Mouse (Mus musculus) stomach, embryonic 15.5 days (tissue): ENCODE results near the gene Hadh. TPM values are rescaled to one million over a fixed set of nuclear protein-coding genes. Genes with fewer than 3 reads are reported as not detected.
A peak's percentile ranks its signal among the peaks of the same experiment; 100 is the strongest.

Experiments used
- ATAC-seq: fragments of 200-750 bp; cut with Nextera tagmentation; 2 replicates; pipeline ENCODE4 v1.8.0; 2017; ENCODE audit warnings: low read depth, moderate number of reproducible peaks, moderate TSS enrichment; ENCODE audit not compliant: insufficient read depth, low FRiP score
- H3K27ac ChIP-seq: fragments of 300-500 bp; sonication (generic); 2 replicates; pipeline ENCODE4 v1.5.1; 2015; ENCODE audit warnings: mild to moderate bottlenecking, inconsistent platforms
- H3K27me3 ChIP-seq: fragments of 300-500 bp; sonication (generic); replicated peaks from 2 replicates; pipeline ENCODE4 v1.6.1; 2015; ENCODE audit warnings: inconsistent platforms
- H3K36me3 ChIP-seq: fragments of 300-500 bp; sonication (generic); 2 replicates; pipeline ENCODE4 v1.6.1; 2015; ENCODE audit warnings: inconsistent platforms
- H3K4me1 ChIP-seq: fragments of 300-500 bp; sonication (generic); 2 replicates; pipeline ENCODE4 v1.6.1; 2015; ENCODE audit warnings: inconsistent platforms
- H3K4me2 ChIP-seq: fragments of 300-500 bp; sonication (generic); 2 replicates; pipeline ENCODE4 v1.6.1; 2015; ENCODE audit warnings: mild to moderate bottlenecking, inconsistent platforms
- H3K4me3 ChIP-seq: fragments of 300-500 bp; sonication (generic); replicated peaks from 2 replicates; pipeline ENCODE4 v1.5.1; 2015; ENCODE audit warnings: inconsistent platforms
- H3K9ac ChIP-seq: fragments of 300-500 bp; sonication (generic); 2 replicates; pipeline ENCODE4 v1.6.1; 2015; ENCODE audit warnings: inconsistent platforms
- H3K9me3 ChIP-seq: fragments of 300-500 bp; sonication (generic); 2 replicates; pipeline ENCODE4 v1.6.1; 2016; ENCODE audit warnings: inconsistent platforms
- WGBS: fragments of 180-500 bp; shearing (Covaris S2); methylation state at CpG from one replicate; pipeline ENCODE4 v1.1.7; 2015; 5-methylcytosine and 5-hydroxymethylcytosine counted together
- polyA plus RNA-seq: library from polyadenylated mRNA; unstranded; fragments of >200 nt; fragmentation: Nextera tagmentation; extraction: Ambion mirVana; gene quantifications from 2 replicates; pipeline ENCODE4 v1.2.1, GENCODE M21; 2015

Hadh gene
- polyA plus RNA-seq = 141 and 142 TPM in 2 replicates

DNA sequence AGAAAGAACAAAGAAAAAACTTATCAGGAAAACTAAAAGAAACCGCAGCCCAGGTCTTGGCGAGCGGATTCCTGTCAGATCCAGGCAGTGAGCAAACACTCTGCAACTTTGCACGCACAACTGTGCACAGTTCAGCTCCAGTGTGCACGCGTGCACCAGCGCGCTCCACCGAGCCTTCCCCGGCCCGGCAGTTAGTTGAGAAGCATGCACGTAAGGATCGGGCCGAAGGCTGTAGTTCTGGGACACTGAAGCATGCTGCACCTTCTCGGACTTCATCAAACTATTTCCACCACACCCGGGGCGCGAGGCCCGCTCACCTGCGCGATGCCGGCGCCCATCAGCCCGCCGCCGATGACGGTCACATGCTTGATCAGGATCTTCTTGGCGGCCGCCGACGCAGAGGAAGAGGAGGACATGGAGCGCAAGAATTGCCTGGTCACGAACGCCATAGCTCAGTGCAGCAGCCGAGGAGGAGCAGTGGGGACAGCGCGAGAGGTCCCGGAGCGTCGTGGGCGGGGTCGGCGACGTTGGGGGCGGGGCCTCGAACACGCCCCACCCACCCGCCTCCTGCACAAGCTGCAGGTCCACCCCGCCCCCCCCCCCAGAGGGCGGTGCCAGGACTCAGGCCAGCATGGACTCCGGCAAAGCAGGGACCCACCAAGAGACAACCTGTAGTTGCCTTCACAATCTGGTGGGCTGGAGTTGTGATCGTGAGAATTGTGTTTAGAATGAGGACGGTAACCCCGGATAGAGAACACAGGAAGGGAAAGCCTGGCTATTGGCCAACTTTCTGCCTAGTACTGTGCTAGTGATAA, at the start of gene Hadh:
Gene Hadh (minus strand): TSS at position 543 of the 815 bp plus-strand sequence.
- H3K9ac ChIP-seq = peak within 1 kb of the TSS; percentile 73
- peak within 1 kb of the TSS; percentile 86 for H3K27ac ChIP-seq
- H3K4me2 ChIP-seq = peak within 1 kb of the TSS; percentile 69
- H3K9me3 ChIP-seq = no peaks in the 10 kb centered on the region
- no peaks in the 10 kb centered on the region for H3K27me3 ChIP-seq
- under 1% methylated on average over 53 of the region's 54 CpGs for WGBS
- ATAC-seq = peak; percentile 89
- H3K4me3 ChIP-seq = peak within 1 kb of the TSS; percentile 80
- peaks cover 7% of the 10 kb centered on the region; the same call in 1 of the 2 replicates for H3K4me1 ChIP-seq
- H3K36me3 ChIP-seq = peaks cover 6% of the 10 kb centered on the region; the same call in 1 of the 2 replicates

DNA sequence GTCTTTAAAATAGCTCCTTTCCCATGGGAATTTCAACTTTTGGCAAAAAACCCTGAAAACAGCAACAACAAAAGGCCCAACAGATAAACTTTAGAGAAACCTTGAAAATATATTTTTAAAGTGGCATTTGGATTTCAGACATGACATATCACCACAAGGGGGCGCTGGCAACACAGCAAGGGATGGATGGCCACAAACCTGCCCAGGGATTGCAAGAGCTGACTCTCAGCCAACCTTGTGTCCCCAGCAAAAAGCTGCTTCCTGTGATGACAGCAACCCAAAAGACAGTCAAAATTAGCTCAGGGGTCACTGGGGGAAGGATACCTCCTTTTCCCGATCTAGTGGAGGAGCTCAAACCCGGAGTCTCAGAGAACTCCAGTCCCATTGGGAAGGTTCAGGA, 48.3 kb upstream of the Hadh start:
- H3K4me3 ChIP-seq = no peak overlapping the region
- WGBS = 3% methylated on average over 3 of the region's 3 CpGs
- 0 out of 2 replicates have a peak overlapping the region, but pooled peaks have one; percentile 8 for H3K4me2 ChIP-seq
- no peak overlapping the region for H3K27ac ChIP-seq
- no peak for ATAC-seq
- no peaks in the 10 kb centered on the region for H3K4me1 ChIP-seq
- no peaks in the 10 kb centered on the region for H3K9me3 ChIP-seq
- no peaks in the 10 kb centered on the region for H3K27me3 ChIP-seq
- H3K9ac ChIP-seq = no peak overlapping the region
- H3K36me3 ChIP-seq = no peaks in the 10 kb centered on the region

DNA sequence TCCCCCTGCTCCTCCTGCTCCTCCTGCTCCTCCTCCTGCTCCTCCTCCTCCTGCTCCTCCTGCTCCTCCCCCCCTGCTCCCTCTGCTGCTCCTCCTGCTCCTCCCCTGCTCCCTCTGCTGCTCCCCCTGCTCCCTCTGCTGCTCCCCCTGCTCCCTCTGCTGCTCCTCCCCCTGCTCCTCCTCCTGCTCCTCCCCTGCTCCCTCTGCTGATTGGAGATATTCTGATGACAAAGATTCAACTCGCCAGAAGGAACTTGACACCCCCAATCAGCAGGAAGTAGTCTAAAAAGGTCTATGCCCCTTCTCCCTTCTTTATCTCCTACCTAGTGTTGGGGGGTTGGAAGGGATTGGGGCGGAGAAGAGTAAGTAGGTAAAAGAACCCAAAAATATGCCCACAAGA, 46.3 kb upstream of the Hadh start:
- H3K36me3 ChIP-seq = no peaks in the 10 kb centered on the region
- H3K4me3 ChIP-seq = no peak overlapping the region
- H3K27me3 ChIP-seq = no peaks in the 10 kb centered on the region
- H3K4me1 ChIP-seq = no peaks in the 10 kb centered on the region
- no peak overlapping the region for H3K4me2 ChIP-seq
- WGBS = 59% methylated on average over 2 of the region's 2 CpGs
- H3K9ac ChIP-seq = no peak overlapping the region
- H3K9me3 ChIP-seq = no peaks in the 10 kb centered on the region
- no peak overlapping the region for H3K27ac ChIP-seq
- ATAC-seq = no peak

DNA sequence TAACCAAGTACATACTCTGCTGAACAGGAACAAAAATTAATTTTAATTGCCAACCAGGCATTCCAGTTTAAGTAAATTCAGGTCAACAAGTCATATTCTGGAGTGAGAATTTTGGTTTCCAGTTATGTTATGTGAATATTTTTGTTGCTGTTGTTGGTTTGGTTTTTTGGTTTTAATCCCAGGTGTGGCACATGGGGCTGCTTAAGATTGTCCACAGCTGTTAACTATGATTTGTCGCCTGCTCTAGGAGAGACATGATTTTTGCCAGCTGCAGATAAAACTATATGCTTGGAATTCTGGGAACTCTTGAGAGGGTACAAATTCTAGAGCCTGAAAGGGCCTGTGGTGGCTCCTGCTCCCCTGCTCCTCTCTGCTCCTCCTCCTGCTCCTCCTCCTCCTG, 45.2 kb upstream of the Hadh start:
- no peaks in the 10 kb centered on the region for H3K4me1 ChIP-seq
- no peak overlapping the region for H3K9ac ChIP-seq
- no peak overlapping the region for H3K4me2 ChIP-seq
- H3K9me3 ChIP-seq = no peaks in the 10 kb centered on the region
- no peaks in the 10 kb centered on the region for H3K36me3 ChIP-seq
- WGBS = 74% methylated on average over 1 of the region's 1 CpGs
- H3K27ac ChIP-seq = no peak overlapping the region
- no peaks in the 10 kb centered on the region for H3K27me3 ChIP-seq
- ATAC-seq = no peak
- H3K4me3 ChIP-seq = no peak overlapping the region

DNA sequence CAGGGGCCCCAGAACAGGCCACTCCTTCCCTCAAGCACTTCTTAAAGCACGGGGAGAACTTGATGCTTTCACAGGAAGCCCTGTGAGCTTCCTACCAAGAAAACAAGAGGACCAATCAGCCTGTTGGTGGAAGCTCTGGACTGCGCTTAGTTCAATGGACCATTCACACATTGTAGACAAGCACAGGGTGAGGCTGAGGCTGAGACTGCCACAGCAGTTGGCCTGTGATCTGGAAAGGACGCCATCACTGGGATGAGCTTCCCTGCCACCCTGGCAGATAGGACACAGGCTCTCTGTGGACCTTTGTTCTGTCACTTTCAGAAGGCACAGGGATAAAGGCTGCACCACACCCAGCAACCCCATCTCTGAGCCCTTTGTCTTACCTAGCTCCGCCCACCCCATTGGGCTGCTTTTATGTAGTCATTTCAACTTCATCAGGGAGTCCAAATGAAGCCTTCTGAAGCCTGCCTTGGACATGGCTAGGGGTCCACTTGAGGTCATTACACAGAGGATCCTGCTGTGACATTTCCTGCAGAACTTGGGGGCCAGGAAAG, 44.1 kb upstream of the Hadh start:
- 61% methylated on average over 4 of the region's 4 CpGs for WGBS
- Histone ChIP-seq H3K36me3 (no peaks in the 10 kb centered on the region), H3K4me1 (no peaks in the 10 kb centered on the region), H3K4me2 (no peak overlapping the region), H3K27ac (no peak overlapping the region), H3K27me3 (no peaks in the 10 kb centered on the region), H3K9ac (no peak overlapping the region), H3K9me3 (no peaks in the 10 kb centered on the region), H3K4me3 (no peak overlapping the region)
- ATAC-seq = no peak

DNA sequence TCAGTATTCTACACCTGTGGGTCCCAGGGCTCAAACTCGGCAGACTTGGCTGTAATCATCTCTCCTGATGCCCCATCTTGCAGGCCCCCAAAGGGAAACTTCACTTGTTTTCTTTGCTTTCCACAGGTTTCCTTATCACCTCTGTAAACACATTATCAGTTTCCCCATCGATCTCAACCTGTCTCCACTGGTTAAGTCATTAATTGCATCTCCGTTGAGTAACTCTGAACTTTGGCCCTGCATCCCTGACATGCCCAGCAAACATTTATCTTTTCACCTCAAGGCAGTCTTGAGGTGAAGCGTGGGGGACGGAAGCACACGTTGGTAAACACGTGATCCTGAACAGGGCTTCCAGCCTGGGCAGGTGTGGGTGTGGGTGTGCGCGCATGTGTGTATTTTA, 40.4 kb upstream of the Hadh start:
- no peak overlapping the region for H3K9ac ChIP-seq
- H3K27me3 ChIP-seq = no peaks in the 10 kb centered on the region
- H3K4me2 ChIP-seq = no peak overlapping the region
- no peak overlapping the region for H3K27ac ChIP-seq
- no peaks in the 10 kb centered on the region for H3K36me3 ChIP-seq
- no peaks in the 10 kb centered on the region for H3K4me1 ChIP-seq
- no peaks in the 10 kb centered on the region for H3K9me3 ChIP-seq
- WGBS = 33% methylated on average over 9 of the region's 9 CpGs
- ATAC-seq = no peak
- no peak overlapping the region for H3K4me3 ChIP-seq

DNA sequence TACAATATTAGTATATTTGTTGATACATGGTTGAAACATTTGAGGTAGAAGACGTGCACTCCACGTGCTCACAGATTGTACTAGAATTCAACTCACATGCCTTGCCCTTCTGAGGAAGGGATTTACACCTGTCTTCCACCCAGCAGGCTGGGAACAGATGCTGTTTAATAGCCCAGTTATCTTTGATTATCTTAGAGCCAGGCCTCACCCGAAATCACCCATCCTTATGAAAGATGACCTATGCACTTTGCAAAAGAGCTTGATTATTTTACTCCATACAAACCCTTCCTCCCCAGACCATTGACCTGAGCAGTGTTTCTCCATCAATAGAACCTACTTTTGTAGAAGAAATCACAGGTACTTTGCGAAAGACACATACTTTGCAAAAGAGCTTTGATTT, 38.7 kb upstream of the Hadh start:
- H3K36me3 ChIP-seq = no peaks in the 10 kb centered on the region
- no peak overlapping the region for H3K27ac ChIP-seq
- WGBS = 76% methylated on average over 4 of the region's 4 CpGs
- no peaks in the 10 kb centered on the region for H3K27me3 ChIP-seq
- H3K4me1 ChIP-seq = no peaks in the 10 kb centered on the region
- H3K4me2 ChIP-seq = no peak overlapping the region
- H3K9me3 ChIP-seq = no peaks in the 10 kb centered on the region
- H3K4me3 ChIP-seq = no peak overlapping the region
- no peak overlapping the region for H3K9ac ChIP-seq
- ATAC-seq = no peak

DNA sequence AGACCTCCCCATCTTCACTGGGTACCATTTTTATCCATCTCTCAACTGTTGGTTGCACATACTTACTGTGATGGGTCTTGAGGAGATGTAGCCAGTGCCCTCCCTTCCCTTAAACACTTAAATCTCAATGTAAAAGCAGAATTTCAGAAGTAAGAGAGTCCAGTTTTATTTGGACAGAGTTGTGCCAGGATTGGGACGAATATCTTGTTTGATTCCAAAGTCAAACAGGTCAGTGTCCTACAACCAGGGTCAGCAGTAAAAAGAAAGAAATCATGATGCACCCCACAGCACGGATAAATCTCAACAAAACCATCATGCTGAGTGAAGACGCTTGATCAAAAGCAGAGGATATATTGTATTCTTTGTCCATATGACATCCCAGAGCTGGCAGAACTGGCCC, 35.9 kb upstream of the Hadh start:
- Histone ChIP-seq H3K9ac (no peak overlapping the region), H3K4me3 (no peak overlapping the region), H3K27ac (no peak overlapping the region), H3K9me3 (no peaks in the 10 kb centered on the region), H3K4me2 (no peak overlapping the region), H3K36me3 (no peaks in the 10 kb centered on the region), H3K4me1 (no peaks in the 10 kb centered on the region), H3K27me3 (no peaks in the 10 kb centered on the region)
- no peak for ATAC-seq
- WGBS = 91% methylated on average over 3 of the region's 3 CpGs

DNA sequence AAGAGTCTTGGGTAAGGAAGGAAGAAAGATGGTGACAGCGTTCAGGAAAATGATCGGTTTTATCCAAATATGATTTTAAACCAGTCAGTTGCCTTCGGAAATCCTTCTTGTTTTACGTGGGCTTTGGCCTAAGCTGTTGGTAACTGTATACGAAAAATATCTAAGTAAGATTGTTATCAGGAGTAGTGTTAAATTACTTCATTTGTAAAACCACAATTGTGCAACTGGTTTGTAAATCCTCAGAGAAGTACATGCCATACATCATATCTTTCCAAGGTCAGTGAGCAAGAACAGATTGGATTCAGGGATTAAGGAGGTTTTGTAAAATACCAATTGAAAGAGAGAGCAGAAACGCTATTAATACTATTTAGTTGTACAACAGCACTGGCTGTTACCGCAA, 34.4 kb upstream of the Hadh start:
- no peak overlapping the region for H3K9ac ChIP-seq
- H3K4me2 ChIP-seq = no peak overlapping the region
- H3K36me3 ChIP-seq = no peaks in the 10 kb centered on the region
- no peak overlapping the region for H3K27ac ChIP-seq
- H3K4me1 ChIP-seq = 0 out of 2 replicates have a peak, but pooled peaks cover 5% of the 10 kb centered on the region
- no peaks in the 10 kb centered on the region for H3K9me3 ChIP-seq
- no peaks in the 10 kb centered on the region for H3K27me3 ChIP-seq
- no peak for ATAC-seq
- WGBS = 88% methylated on average over 7 of the region's 7 CpGs
- no peak overlapping the region for H3K4me3 ChIP-seq

DNA sequence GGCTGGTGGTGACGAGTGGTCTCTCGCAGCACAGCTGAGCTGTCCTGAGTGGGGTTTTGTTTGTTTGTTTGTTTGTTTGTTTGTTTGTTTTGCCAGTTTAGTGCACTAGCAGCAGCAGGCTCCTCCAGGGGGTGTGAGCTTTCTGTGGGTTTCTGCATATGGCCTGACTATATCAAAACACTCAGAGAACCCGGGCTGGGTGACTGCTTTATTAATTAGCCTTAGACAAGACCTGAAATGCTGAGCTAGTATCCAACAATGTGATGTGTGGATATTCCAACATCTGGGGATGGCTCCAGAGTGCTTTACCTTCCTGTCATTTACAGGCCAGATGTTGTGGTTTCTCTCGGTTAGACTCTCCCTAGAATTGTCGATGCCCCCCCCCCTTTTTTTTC, 31.4 kb upstream of the Hadh start:
- no peaks in the 10 kb centered on the region for H3K9me3 ChIP-seq
- peak overlapping the region; percentile 100 for H3K4me2 ChIP-seq
- 16% methylated on average over 5 of the region's 5 CpGs for whole genome bisulfite sequencing
- no peak; the same call in 1 of the 2 replicates for ATAC-seq
- no peak overlapping the region for H3K9ac ChIP-seq
- no peaks in the 10 kb centered on the region for H3K27me3 ChIP-seq
- no peak overlapping the region for H3K27ac ChIP-seq
- H3K4me1 ChIP-seq = 0 out of 2 replicates have a peak, but pooled peaks cover 5% of the 10 kb centered on the region
- peak overlapping the region; percentile 71 for H3K4me3 ChIP-seq
- H3K36me3 ChIP-seq = no peaks in the 10 kb centered on the region

DNA sequence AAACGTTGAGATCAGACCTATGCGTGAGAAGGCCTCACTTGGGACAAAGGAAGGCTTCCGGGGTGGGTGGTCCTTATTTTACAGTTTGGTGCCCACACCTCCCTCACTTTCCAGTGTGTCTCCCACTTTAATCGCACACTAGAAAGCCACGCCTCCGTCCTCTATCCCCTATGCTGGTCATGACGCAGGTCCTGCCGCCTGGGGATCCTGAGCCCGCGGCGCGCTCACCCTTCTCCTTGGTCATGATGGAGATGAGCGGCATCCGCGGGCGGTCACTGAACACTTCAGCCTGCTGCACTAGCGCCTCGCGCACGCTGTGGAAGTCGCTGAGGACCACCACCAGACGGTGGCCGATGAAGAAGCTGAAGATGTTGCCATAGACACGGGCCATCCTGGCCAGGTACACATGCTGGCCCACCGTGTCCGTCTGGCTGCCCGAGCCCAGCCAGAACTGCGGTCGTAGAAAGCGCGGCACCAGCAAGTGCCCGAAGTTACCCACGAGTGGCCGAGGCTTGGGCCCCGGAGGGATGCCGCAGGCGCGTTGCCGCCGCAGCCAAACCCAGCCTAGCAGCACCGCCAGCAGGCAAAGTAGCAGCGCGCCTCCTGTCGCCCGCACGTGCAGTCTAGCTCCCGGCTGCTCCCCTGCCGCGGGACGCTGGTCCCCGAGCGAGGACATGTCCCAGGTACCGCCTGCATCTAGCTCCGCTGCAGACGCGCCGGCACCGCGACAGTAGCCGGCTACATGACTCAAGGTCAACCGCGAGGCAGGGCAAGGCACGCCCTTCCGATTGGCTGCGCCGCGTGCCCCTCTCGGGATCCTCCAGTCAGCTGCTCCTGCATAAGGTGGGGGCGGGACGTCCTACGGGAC, 30.8 kb upstream of the Hadh start, which contains the start of gene Cyp2u1:
Gene Cyp2u1 (minus strand): TSS at position 776 of the 868 bp plus-strand sequence.
- WGBS = under 1% methylated on average over 71 of the region's 71 CpGs
- Histone ChIP-seq H3K36me3 (no peaks in the 10 kb centered on the region), H3K4me3 (peak within 1 kb of the TSS; percentile 71), H3K9ac (peak within 1 kb of the TSS; percentile 25; the same call in 1 of the 2 replicates), H3K4me2 (peak within 1 kb of the TSS; percentile 100), H3K27me3 (no peaks in the 10 kb centered on the region), H3K27ac (no peak within 1 kb of the TSS), H3K4me1 (0 out of 2 replicates have a peak, but pooled peaks cover 5% of the 10 kb centered on the region), H3K9me3 (no peaks in the 10 kb centered on the region)
- ATAC-seq = peak; percentile 95
